Mouse (Mus musculus) left cerebral cortex, postnatal 36 days (tissue): ENCODE data around the gene Npff. TPM values are rescaled to one million over a fixed set of nuclear protein-coding genes. Genes with fewer than 3 reads are reported as not detected.

Experiments used
- DNase-seq, 2 experiments: peaks; one replicate each; pipeline ENCODE4 v3.0.0; 2021 to 2022; ENCODE audit warnings: low spot score in 2 of 2, mixed read lengths in 1 of 2
- intact Hi-C: fragments of 180-260 bp; cut with DNase I; formaldehyde crosslinking; loops from one replicate; pipeline ENCODE4 v1.15.1; 2025
- total RNA-seq, 2 experiments: library from RNA; stranded (reverse); gene quantifications; 2 replicates each; pipeline ENCODE4 v1.2.3; 2021

Npff gene
- total RNA-seq = 1 to 10 TPM; 1.8 to 5.1 TPM

GRCm38 (mm10) chr15:102524892-102525485 is at the start of gene Npff:
TSS of gene Npff (minus strand) at chr15:102524942.
- intact Hi-C loops = loop anchor here (10.0 kb wide), 1 partner anchor 140 kb away; no protein-coding TSS in a partner anchor
- peak; percentile 76 to 77 for DNase-seq

DNA sequence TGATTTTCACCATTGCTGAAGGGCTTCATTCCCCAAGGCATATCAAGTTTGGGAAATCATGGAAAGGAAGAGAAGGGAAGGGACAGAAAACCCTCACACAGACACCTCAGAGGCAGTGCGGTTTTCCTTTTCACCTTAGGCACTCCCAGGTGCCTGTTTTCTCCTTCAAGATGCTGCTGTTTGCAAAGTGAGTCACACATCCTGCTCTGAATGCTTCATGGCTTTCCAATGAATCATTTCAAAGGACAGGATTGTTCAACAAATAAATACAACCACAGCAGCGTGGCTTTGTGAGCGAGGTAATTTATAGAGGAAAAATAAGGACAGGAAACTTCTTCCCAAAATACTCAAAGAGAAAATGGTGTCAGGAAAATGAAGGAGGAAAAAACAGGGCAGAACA is 47.3 kb upstream of the Npff start:
- intact Hi-C loops = no loop called here
- DNase-seq = no peak

GRCm38 (mm10) chr15:102567849-102568248 is 43.1 kb upstream of the Npff start:
- intact Hi-C loops = no loop called here
- no peak for DNase-seq

GRCm38 (mm10) chr15:102563681-102564080 is 38.9 kb upstream of the Npff start:
- intact Hi-C loops = no loop called here

DNA sequence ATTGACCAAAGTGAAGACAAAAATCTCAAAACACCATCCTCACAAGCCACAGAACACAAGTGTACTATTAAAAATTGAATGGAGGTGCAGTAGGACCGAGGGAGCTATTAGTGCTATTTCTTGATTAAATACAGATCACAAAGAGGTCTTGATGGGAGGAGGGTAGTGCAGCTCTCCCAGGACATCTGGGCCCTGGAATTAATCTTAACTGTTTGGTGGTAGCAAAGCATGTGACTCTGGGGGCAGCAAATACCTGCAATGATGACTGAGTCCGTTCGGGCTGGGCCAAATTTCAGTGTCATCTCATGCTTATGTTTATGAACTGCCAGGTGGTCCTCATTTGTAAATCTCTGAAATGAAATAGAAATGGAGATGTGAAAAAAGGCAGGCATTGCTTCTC is 38.3 kb upstream of the Npff start:
- no peak for DNase-seq
- intact Hi-C loops = no loop called here

More at GRCm38 (mm10) chr15:102563681-102564080, 38.9 kb upstream of the Npff start:
- no peak for DNase-seq

DNA sequence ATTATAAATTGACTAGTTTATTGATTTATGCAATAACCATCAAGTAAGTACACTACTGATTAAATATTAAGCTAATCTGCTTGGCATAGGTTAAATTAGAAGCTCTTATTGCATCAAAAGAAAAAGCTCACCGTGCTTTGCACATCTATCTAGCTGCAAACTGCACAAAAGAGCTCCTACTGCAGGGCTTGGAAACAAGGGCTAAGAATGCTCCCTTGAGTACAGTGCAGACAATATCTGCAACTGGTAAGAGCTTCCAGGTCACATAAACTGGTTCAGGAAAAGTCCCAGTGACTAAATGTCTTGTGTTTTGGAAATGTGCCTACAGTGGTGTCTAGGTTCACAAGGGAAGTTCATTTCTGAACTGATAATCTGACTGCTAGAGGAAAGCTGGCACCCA is 37.7 kb upstream of the Npff start:
- intact Hi-C loops = no loop called here
- DNase-seq = no peak

DNA sequence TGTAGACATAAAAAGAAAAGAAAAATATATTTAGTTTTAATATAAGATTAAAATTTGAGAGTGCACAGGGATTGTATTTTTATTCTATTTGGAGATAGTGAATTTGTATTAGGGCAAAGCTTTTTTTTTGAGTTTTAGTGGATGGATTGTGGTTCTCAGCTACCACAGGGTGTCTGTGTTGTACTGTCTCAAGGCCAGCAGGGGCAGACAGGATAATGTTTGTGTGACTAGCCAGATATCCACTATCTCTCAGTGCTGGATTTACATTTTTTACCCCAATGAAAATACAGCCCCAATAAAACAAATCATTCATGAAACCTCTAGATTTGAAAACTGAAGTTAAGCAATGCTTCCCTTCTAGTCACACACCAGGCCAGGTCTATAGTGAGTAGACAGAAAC is 32.8 kb upstream of the Npff start:
- no peak for DNase-seq
- intact Hi-C loops = loop anchor here (5.0 kb wide), 1 partner anchor 115 kb away; the partner anchor contains the start of gene Atp5g2

DNA sequence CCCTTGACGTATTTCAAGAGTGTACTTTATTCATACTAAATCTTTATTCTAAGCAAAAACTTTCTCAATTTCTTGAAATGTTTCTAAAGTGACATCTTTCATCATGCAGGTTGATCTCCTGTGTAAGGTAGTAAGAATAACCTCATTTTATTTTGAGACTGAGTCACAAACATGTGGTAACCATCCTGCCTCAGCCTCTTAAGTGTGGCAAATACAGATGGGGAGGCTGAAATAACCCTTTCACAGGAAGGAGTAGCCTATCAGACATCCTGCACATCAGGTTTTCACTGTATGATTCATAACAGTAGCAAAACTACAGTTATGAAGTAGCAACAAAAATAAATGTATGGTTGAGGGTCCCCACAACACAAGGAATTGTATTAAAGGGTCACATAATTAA is 30.8 kb upstream of the Npff start:
- no peak for DNase-seq
- intact Hi-C loops = loop anchor here (5.0 kb wide), 1 partner anchor 117 kb away; the partner anchor contains the start of gene Atp5g2

DNA sequence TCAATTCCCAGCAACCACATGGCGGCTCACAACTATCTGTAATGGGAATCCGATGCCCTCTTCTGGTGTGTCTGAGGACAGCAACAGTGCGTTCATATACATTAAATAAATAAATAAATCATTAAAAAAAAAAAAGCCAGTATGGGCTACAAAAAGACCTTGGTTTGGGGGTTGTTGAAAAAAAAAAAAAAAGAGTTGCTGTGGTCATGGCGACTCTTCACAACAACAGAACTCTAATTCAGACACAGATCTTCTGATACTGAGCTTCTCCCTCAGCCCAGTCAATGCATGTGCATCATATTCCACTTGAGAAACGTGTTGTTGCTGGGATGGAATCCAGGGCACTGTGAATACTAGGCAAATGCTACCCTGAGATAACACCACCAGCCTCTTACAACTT is 27.9 kb upstream of the Npff start:
- no peak for DNase-seq
- intact Hi-C loops = no loop called here

DNA sequence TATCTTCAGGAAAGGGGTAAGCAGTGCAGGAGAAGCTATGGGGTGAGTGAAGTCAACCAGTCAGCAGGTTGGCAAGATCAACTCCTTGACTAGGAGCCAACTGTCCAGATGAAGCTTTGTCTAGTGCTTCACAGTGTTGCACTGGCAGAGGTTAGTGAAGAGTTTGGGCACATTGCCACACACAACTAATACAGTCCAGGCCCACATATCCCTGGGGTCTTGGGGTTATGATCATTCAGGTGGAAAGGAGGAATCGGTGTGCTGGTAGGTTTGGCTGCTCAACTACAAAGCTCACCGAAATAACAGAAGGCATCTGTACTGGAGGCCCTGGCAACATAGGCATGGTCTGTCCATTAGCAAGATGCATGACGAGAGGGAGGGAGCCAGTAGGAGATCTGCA is 22.7 kb upstream of the Npff start:
- intact Hi-C loops = no loop called here
- no peak for DNase-seq

DNA sequence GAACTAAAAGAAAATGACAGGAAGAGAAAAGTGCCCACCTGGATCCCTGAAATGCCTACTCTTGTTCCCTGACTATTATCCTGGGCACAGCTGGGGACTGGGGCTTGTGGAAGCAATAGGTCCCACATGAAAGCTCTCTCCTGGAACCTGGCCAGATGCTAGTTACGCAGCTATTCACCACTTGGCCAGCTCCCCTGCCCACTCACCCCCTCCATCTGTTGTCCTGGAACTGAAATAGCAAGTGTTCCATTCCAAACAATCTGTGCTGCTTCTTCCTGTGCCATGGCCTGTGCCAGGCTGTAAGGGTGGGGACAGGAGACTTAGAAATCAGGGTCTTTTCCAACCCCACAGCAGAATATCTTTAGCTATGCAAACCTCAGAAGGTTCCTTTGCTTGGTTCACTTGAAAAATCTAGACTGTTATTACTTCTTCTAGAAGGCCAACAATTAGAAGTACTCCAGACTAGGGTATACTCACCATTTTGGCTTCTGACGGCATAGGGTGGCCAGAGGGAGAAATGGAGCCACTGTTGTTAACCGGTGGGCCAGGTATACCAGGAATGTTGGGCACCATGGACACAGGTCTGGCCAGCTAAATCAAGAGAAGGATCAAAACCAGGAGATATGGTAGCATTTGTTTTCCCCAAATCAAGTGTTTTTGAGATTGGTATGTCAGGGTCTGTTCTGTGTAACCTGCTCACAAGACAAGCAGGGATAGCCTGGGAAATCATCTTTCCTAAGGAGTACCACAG is 22.1 kb upstream of the Npff start:
- intact Hi-C loops = no loop called here
- DNase-seq = peak; percentile 82 to 83

- intact Hi-C loops = no loop called here
- no peak for DNase-seq
Observed at GRCm38 (mm10) chr15:102546246-102546645, 21.5 kb upstream of the Npff start.

GRCm38 (mm10) chr15:102544801-102545200 is 20.1 kb upstream of the Npff start:
- intact Hi-C loops = no loop called here
- DNase-seq = no peak

DNA sequence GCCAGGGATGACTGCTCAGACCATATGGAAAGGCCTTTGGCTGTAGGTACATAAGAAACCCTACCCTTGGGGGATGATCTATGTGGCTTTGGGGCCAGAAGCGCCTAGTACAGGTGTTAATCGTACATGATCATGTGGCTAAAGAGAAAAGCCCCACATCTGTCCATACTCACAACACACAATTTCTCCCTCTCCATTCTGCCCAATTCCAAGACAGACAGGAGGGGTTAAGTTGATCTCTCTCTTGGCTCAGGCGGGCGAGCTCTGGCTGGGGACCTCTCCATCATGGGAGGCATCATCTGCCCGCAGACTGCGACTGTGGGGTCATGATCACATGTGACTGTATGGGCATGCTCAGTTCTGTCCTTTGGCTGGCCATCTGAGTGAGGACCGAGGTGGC is 9.2 kb upstream of the Npff start:
- intact Hi-C loops = no loop called here
- no peak for DNase-seq

GRCm38 (mm10) chr15:102532106-102532900 is 7.6 kb upstream of the Npff start:
- no peak for DNase-seq
- intact Hi-C loops = no loop called here

DNA sequence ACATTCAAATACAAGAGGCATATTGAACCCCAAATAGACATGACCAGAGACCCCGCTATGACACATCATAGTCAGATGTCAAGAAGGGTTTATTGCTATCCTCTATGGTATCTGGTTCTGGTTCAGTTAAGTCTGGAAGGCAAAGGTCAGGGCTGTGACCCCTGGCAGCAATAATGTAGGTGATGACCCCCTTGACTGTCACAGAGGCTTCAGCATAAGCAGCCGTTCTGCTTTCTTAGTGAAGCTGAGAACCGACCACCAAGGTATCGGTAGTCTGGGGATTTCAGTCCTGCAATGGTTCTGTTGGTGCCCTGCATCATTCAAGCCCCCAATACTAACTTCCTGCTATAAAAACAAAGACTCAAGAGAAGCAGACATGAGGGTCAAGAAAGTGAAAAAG is 6.8 kb upstream of the Npff start:
- no peak for DNase-seq
- intact Hi-C loops = no loop called here

DNA sequence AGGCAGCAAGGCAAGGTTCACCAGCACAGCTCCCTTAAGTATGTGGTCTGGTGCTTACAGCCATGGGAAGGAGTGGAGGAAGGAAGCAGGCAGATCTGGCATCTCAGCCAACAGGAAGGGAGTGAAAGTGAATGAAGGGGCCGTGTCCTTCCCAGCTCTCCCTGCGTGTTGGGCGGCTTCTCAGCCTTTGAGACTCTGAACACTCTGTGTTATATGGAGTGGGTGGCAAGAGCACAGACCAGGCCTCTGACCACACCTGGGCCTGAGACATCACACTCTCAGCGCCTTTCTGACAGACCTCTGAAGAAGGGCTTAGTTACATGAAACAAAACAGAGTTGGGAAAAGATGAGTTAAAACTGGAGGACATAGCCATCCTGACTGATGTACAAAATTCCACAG is 5.8 kb upstream of the Npff start:
- DNase-seq = no peak
- intact Hi-C loops = no loop called here

GRCm38 (mm10) chr15:102528396-102528795 is 3.7 kb upstream of the Npff start:
- DNase-seq = no peak
- intact Hi-C loops = loop anchor here (10.0 kb wide), 1 partner anchor 136 kb away; no protein-coding TSS in a partner anchor

- intact Hi-C loops = loop anchor here (10.0 kb wide), 1 partner anchor 137 kb away; no protein-coding TSS in a partner anchor
Observed at GRCm38 (mm10) chr15:102527936-102528335, 3.2 kb upstream of the Npff start.

More at GRCm38 (mm10) chr15:102527936-102528335, 3.2 kb upstream of the Npff start:
- DNase-seq = no peak
